9 mouse cellular contexts compared by ENCODE assay signal in the genomic region with DNA sequence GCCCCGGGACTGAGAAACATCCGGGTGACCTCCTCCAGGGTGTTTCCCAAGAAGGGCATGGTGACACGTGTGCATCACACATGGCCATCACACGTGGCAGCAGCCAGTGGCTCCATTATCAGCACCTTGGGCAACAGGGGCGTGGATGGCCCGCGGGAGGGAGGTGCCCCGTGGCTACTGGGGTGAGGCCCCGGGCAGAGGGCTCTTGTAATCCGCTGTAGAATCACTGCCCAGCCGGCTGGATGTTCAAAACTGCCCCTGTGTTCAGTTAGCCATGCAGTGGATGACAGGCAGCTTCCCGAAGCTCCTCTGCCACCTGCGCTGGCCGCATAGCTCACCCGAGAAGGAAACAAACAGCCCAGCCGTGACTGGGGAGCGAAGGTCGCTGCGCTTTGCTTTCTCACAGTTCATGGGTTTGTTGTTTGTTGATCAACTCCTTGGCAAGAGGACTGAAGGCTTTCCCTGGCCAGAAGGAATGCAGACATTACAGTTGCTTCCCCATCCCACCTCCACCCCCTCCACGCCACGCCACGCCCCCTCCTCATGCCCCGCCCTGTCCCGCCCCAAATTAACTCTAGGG. TPM values are rescaled to one million over a fixed set of nuclear protein-coding genes. Genes with fewer than 3 reads are reported as not detected.
A peak's percentile ranks its signal among the peaks of the same experiment; 100 is the strongest.
DNase-seq lines count a peak whose midpoint lies in the region; ATAC-seq and TF ChIP-seq lines count a peak whose summit lies in the region.
"Had no signal": no experiment of that assay in that cellular context is flagged by ENCODE, and none has a peak within 500 bp of the region (broad histone marks: within the 10 kb centered on the region; RNA-seq: fewer than 3 reads in every experiment).

No protein-coding gene starts in this region.

- H3K4me2 ChIP-seq in forebrain, embryonic 12.5 days: peak overlapping the region; percentile 43
- H3K4me2 ChIP-seq in forebrain, embryonic 15.5 days (replicated peaks): no peak overlapping the region
- peak overlapping the region; percentile 44 for H3K4me2 ChIP-seq in embryonic facial prominence, embryonic 12.5 days (replicated peaks)
- peak overlapping the region; percentile 58 for H3K4me2 ChIP-seq in intestine, embryonic 16.5 days (ENCODE audit: low read depth, low read length)
- peak overlapping the region; percentile 67 for H3K4me2 ChIP-seq in liver, postnatal 0 days (ENCODE audit: low read depth, low read length)
- peak overlapping the region; percentile 52 for H3K4me2 ChIP-seq in stomach, embryonic 15.5 days

- H3K27me3 ChIP-seq in forebrain, embryonic 12.5 days: peaks cover 12% of the 10 kb centered on the region; the same call in 1 of the 2 replicates
- H3K27me3 ChIP-seq in forebrain, embryonic 15.5 days: no peaks in the 10 kb centered on the region
- H3K27me3 ChIP-seq in embryonic facial prominence, embryonic 12.5 days: no peaks in the 10 kb centered on the region
- no peaks in the 10 kb centered on the region for H3K27me3 ChIP-seq in intestine, embryonic 16.5 days (replicated peaks; ENCODE audit: control insufficient read depth, insufficient read depth, low read length)
- H3K27me3 ChIP-seq in liver, postnatal 0 days (ENCODE audit: insufficient read depth, low read length): no peaks in the 10 kb centered on the region
- no peaks in the 10 kb centered on the region for H3K27me3 ChIP-seq in stomach, embryonic 15.5 days (replicated peaks)

- peaks cover 13% of the 10 kb centered on the region for H3K4me1 ChIP-seq in forebrain, embryonic 12.5 days
- H3K4me1 ChIP-seq in forebrain, embryonic 15.5 days: peaks cover under 1% of the 10 kb centered on the region
- H3K4me1 ChIP-seq in embryonic facial prominence, embryonic 12.5 days: peaks cover 11% of the 10 kb centered on the region
- H3K4me1 ChIP-seq in intestine, embryonic 16.5 days (ENCODE audit: control insufficient read depth, insufficient read depth, low read length): peaks cover 17% of the 10 kb centered on the region; the same call in 1 of the 2 replicates
- H3K4me1 ChIP-seq in liver, postnatal 0 days (ENCODE audit: insufficient read depth): peaks cover 7% of the 10 kb centered on the region; the same call in 1 of the 2 replicates
- H3K4me1 ChIP-seq in stomach, embryonic 15.5 days: peaks cover 9% of the 10 kb centered on the region

- no peak overlapping the region for H3K9ac ChIP-seq in forebrain, embryonic 12.5 days
- no peak overlapping the region for H3K9ac ChIP-seq in forebrain, embryonic 15.5 days (replicated peaks)
- H3K9ac ChIP-seq in embryonic facial prominence, embryonic 12.5 days: no peak overlapping the region
- H3K9ac ChIP-seq in intestine, embryonic 16.5 days (ENCODE audit: low read depth, low read length): peak overlapping the region; percentile 44
- peak overlapping the region; percentile 36 for H3K9ac ChIP-seq in liver, postnatal 0 days (replicated peaks)
- H3K9ac ChIP-seq in stomach, embryonic 15.5 days: no peak overlapping the region

- no peak for ATAC-seq in forebrain, embryonic 12.5 days (ENCODE audit: low FRiP score)
- ATAC-seq in forebrain, embryonic 15.5 days (replicated peaks): no peak
- no peak for ATAC-seq in embryonic facial prominence, embryonic 12.5 days (ENCODE audit: insufficient number of reproducible peaks, insufficient read depth, low FRiP score, low TSS enrichment)
- ATAC-seq in intestine, embryonic 16.5 days: peak; percentile 65
- ATAC-seq in liver, postnatal 0 days: peak; percentile 91
- no peak for ATAC-seq in stomach, embryonic 15.5 days (ENCODE audit: insufficient read depth, low FRiP score, low read depth)

- DNase-seq in liver, postnatal 0 days: peak; percentile 79
- DNase-seq in right cerebral cortex, postnatal 4 days: no peak
- DNase-seq in thymus, adult 18-20 months: no peak

- WGBS in forebrain, embryonic 12.5 days: 34% methylated on average over 24 of the region's 24 CpGs
- 36% methylated on average over 24 of the region's 24 CpGs for WGBS in forebrain, embryonic 15.5 days
- 30% methylated on average over 24 of the region's 24 CpGs for WGBS in embryonic facial prominence, embryonic 12.5 days
- 18% methylated on average over 24 of the region's 24 CpGs for WGBS in intestine, embryonic 16.5 days
- 10% methylated on average over 24 of the region's 24 CpGs for WGBS in liver, postnatal 0 days (ENCODE audit: insufficient replicate concordance)
- WGBS in stomach, embryonic 15.5 days: 17% methylated on average over 24 of the region's 24 CpGs

- H3K9me3 ChIP-seq in forebrain, embryonic 12.5 days: no peaks in the 10 kb centered on the region
- H3K9me3 ChIP-seq in forebrain, embryonic 15.5 days: no peaks in the 10 kb centered on the region
- no peaks in the 10 kb centered on the region for H3K9me3 ChIP-seq in embryonic facial prominence, embryonic 12.5 days
- no peaks in the 10 kb centered on the region for H3K9me3 ChIP-seq in intestine, embryonic 16.5 days (ENCODE audit: control insufficient read depth, low read length)
- H3K9me3 ChIP-seq in liver, postnatal 0 days (ENCODE audit: low read length): no peaks in the 10 kb centered on the region
- no peaks in the 10 kb centered on the region for H3K9me3 ChIP-seq in stomach, embryonic 15.5 days

- H3K36me3 ChIP-seq in forebrain, embryonic 12.5 days (replicated peaks): no peaks in the 10 kb centered on the region
- no peaks in the 10 kb centered on the region for H3K36me3 ChIP-seq in forebrain, embryonic 15.5 days
- no peaks in the 10 kb centered on the region for H3K36me3 ChIP-seq in embryonic facial prominence, embryonic 12.5 days
- no peaks in the 10 kb centered on the region for H3K36me3 ChIP-seq in intestine, embryonic 16.5 days (ENCODE audit: control insufficient read depth, insufficient read depth, low read length)
- no peaks in the 10 kb centered on the region for H3K36me3 ChIP-seq in liver, postnatal 0 days (replicated peaks; ENCODE audit: insufficient read depth, low read length)
- H3K36me3 ChIP-seq in stomach, embryonic 15.5 days: no peaks in the 10 kb centered on the region

- TF ChIP-seq EP300 in liver, postnatal 0 days (IDR thresholded peaks at IDR 0.05; ENCODE audit: low read depth): 0 out of 2 replicates have a peak, but pooled peaks have one; percentile 51

- no peak overlapping the region for H3K27ac ChIP-seq in forebrain, embryonic 12.5 days
- no peak overlapping the region for H3K27ac ChIP-seq in forebrain, embryonic 15.5 days (replicated peaks)
- H3K27ac ChIP-seq in embryonic facial prominence, embryonic 12.5 days: no peak overlapping the region
- peak overlapping the region; percentile 39 for H3K27ac ChIP-seq in intestine, embryonic 16.5 days (ENCODE audit: low read length)
- H3K27ac ChIP-seq in liver, postnatal 0 days (ENCODE audit: low read depth): peak overlapping the region; percentile 79
- no peak overlapping the region for H3K27ac ChIP-seq in stomach, embryonic 15.5 days
- H3K27ac ChIP-seq: macrophage had no signal

- H3K4me3 ChIP-seq in forebrain, embryonic 12.5 days (replicated peaks): peak overlapping the region; percentile 21; the same call in 1 of the 2 replicates
- H3K4me3 ChIP-seq in forebrain, embryonic 15.5 days: no peak overlapping the region
- H3K4me3 ChIP-seq in embryonic facial prominence, embryonic 12.5 days: 0 out of 2 replicates have a peak overlapping the region, but pooled peaks have one; percentile 16
- H3K4me3 ChIP-seq in intestine, embryonic 16.5 days (ENCODE audit: low read length): peak overlapping the region; percentile 32
- peak overlapping the region; percentile 32; the same call in 1 of the 2 replicates for H3K4me3 ChIP-seq in liver, postnatal 0 days (ENCODE audit: low read depth, low read length)
- H3K4me3 ChIP-seq in stomach, embryonic 15.5 days (replicated peaks): peak overlapping the region; percentile 28

- no peak for TF ChIP-seq CTCF in liver, postnatal 0 days (IDR thresholded peaks at IDR 0.05; ENCODE audit: low read depth)

RNA-seq across cellular contexts. Expression of gene Slc2a5, which starts 13.7 kb away (rescaled TPM):
- polyA plus RNA-seq in forebrain, embryonic 12.5 days (2016; fragmentation: Nextera tagmentation; extraction: Ambion mirVana): 1.1 and 1.3 TPM in 2 replicates
- 1.9 and 2.4 TPM in 2 replicates for polyA plus RNA-seq in forebrain, embryonic 15.5 days (2015; fragmentation: Nextera tagmentation; extraction: Ambion mirVana)
- polyA plus RNA-seq in embryonic facial prominence, embryonic 12.5 days (2016; fragmentation: Nextera tagmentation; extraction: Ambion mirVana): 1.0 and 1.3 TPM in 2 replicates
- 2.4 and 3.4 TPM in 2 replicates for polyA plus RNA-seq in intestine, embryonic 16.5 days (2015; fragmentation: Nextera tagmentation; extraction: Ambion mirVana)
- 0.16 and 0.22 TPM in 2 replicates for polyA plus RNA-seq in liver, postnatal 0 days (2015; fragmentation: Nextera tagmentation; extraction: Ambion mirVana)
- 1.6 and 2.4 TPM in 2 replicates for polyA plus RNA-seq in stomach, embryonic 15.5 days (2015; fragmentation: Nextera tagmentation; extraction: Ambion mirVana)

RNA-seq across cellular contexts. Expression of gene Slc2a7, which starts 16.0 kb away (rescaled TPM):
- polyA plus RNA-seq in forebrain, embryonic 12.5 days (2016; fragmentation: Nextera tagmentation; extraction: Ambion mirVana): not detected in 2 replicates
- not detected in 2 replicates for polyA plus RNA-seq in forebrain, embryonic 15.5 days (2015; fragmentation: Nextera tagmentation; extraction: Ambion mirVana)
- polyA plus RNA-seq in embryonic facial prominence, embryonic 12.5 days (2016; fragmentation: Nextera tagmentation; extraction: Ambion mirVana): not detected in 2 replicates
- polyA plus RNA-seq in intestine, embryonic 16.5 days (2015; fragmentation: Nextera tagmentation; extraction: Ambion mirVana): 1.1 and 1.6 TPM in 2 replicates
- polyA plus RNA-seq in liver, postnatal 0 days (2015; fragmentation: Nextera tagmentation; extraction: Ambion mirVana): not detected in 2 replicates
- polyA plus RNA-seq in stomach, embryonic 15.5 days (2015; fragmentation: Nextera tagmentation; extraction: Ambion mirVana): 0.08 and 0.15 TPM in 2 replicates
- polyA plus RNA-seq: macrophage had no signal

RNA-seq across cellular contexts. Expression of gene Gpr157, which starts 45.6 kb away (rescaled TPM):
- polyA plus RNA-seq in forebrain, embryonic 12.5 days (2016; fragmentation: Nextera tagmentation; extraction: Ambion mirVana): 0.32 and 0.54 TPM in 2 replicates
- polyA plus RNA-seq in forebrain, embryonic 15.5 days (2015; fragmentation: Nextera tagmentation; extraction: Ambion mirVana): 0.20 and 0.23 TPM in 2 replicates
- polyA plus RNA-seq in embryonic facial prominence, embryonic 12.5 days (2016; fragmentation: Nextera tagmentation; extraction: Ambion mirVana): 0.75 and 1.1 TPM in 2 replicates
- 1.6 and 1.8 TPM in 2 replicates for polyA plus RNA-seq in intestine, embryonic 16.5 days (2015; fragmentation: Nextera tagmentation; extraction: Ambion mirVana)
- polyA plus RNA-seq in liver, postnatal 0 days (2015; fragmentation: Nextera tagmentation; extraction: Ambion mirVana): 0.33 and 0.38 TPM in 2 replicates
- polyA plus RNA-seq in stomach, embryonic 15.5 days (2015; fragmentation: Nextera tagmentation; extraction: Ambion mirVana): 1.2 and 1.3 TPM in 2 replicates

Comparison
In these comparisons a context has a peak if more than half of its experiments do, and no peak if none do; other contexts are left out.
1. ATAC-seq: peak in intestine, embryonic 16.5 days (single experiment) and liver, postnatal 0 days (single experiment); none in forebrain, embryonic 12.5 days (single experiment), forebrain, embryonic 15.5 days (single experiment), embryonic facial prominence, embryonic 12.5 days (single experiment) and stomach, embryonic 15.5 days (single experiment).
2. H3K27ac ChIP-seq: peak in intestine, embryonic 16.5 days (single experiment) and liver, postnatal 0 days (single experiment); none in forebrain, embryonic 12.5 days (single experiment), forebrain, embryonic 15.5 days (single experiment), embryonic facial prominence, embryonic 12.5 days (single experiment) and stomach, embryonic 15.5 days (single experiment).
3. H3K9ac ChIP-seq: peak in intestine, embryonic 16.5 days (single experiment) and liver, postnatal 0 days (single experiment); none in forebrain, embryonic 12.5 days (single experiment), forebrain, embryonic 15.5 days (single experiment), embryonic facial prominence, embryonic 12.5 days (single experiment) and stomach, embryonic 15.5 days (single experiment).